Mouse (Mus musculus) bone marrow macrophage, adult 2 months (primary cell): Measurements from ENCODE around the gene Lrrc9.

Source experiments
- CTCF ChIP-seq: IDR thresholded peaks from 2 replicates; pipeline ENCODE4 v1.5.1; 2012; ENCODE audit warnings: low read depth, mild to moderate bottlenecking, low read length, moderate library complexity
- POLR2A ChIP-seq: IDR thresholded peaks from 2 replicates; pipeline ENCODE4 v1.6.1; 2012; ENCODE audit warnings: mild to moderate bottlenecking, low read depth, low read length, borderline replicate concordance

- no peak for TF ChIP-seq CTCF
- TF ChIP-seq POLR2A = no peak
Observed at GRCm38 (mm10) chr12:72433241-72433865, 8.3 kb upstream of the Lrrc9 start.
